Mouse (Mus musculus): ENCODE data around the gene Cd200r1.

Cd200r1 gene

DNA sequence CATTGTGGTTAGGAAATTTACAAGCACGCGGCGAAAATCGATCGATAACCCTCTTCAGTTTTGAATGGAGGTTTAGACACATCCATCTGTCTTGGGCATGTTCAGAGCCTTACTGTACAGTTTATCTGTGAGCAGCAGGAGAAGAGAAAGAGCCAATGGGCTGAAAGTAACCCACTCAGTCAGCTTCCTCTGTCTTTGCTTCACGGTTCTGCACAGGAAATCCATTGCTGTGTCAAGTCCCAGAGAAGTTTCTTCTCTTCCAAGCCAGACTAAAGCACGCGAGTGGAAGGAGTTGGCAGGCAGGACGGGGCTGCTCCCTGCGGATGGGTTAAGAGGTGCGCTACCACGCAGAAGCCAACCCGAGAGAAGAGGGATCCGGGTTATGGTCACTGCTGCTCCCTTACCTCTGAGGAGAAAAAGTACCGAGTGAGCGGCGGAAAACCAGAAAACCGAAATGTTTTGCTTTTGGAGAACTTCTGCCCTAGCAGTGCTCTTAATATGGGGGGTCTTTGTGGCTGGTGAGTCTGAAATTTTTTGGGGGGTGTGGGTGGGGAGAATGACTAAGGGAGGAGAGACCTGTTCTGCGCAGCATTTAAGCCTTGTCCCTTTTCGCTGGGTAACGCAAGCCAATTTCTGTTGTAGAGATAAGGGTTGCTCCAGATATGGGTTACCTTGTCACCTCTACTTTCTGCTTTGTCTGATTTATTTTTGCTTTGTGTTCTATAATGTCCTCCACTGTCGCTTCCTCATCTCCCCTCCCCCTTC lies at the start of gene Cd200r1:
Gene Cd200r1, plus strand, starts transcription at position 182 of the 765 bp plus-strand sequence.
- DNase-seq: no peak

- DNase-seq: peak; percentile 27
Observed at GRCm38 (mm10) chr16:44716305-44717140, 49.0 kb upstream of the Cd200r1 start.

DNA sequence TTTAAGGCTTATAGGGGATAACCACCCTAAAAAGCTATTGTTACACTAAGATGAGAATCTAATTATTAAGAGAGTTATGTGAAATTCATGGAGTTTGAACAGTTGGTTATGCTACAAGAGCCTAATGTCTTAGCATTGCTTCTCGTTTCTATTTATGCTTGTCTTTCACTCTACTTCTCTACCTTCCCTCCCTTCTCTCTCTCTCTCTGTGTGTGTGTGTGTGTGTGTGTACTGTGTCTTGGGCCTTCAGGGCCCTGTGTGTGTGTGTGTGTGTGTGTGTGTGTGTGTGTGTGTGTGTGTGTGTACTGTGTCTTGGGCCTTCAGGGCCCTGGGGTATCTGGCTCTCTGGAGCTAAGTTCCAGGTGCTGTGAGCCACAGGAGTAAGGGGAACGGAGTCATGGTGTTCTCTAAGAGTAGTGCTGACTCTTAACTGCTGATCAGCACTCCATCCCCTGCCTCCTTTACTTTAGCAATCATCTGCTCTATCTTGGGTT lies 48.3 kb upstream of the Cd200r1 start:
- no peak for DNase-seq

DNA sequence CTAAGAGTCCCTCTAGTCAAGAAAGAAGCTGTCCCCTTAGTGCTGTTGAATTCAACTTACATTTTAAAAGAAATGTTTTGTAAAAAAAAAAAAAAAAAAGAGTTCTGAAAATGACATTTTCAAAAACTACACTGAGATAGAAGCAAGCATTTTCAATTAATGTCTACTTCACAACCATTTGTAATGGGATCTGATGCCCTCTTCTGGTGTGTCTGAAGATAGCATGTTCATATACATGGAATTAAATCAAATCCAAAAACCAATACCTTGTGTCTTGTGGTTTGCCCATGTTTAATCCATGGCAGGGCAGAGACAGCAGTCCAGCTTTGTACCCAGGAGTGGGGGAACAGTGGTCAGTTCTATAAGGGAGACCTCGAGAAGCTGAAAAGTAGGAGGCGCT lies 47.7 kb upstream of the Cd200r1 start:
- no peak for DNase-seq

DNA sequence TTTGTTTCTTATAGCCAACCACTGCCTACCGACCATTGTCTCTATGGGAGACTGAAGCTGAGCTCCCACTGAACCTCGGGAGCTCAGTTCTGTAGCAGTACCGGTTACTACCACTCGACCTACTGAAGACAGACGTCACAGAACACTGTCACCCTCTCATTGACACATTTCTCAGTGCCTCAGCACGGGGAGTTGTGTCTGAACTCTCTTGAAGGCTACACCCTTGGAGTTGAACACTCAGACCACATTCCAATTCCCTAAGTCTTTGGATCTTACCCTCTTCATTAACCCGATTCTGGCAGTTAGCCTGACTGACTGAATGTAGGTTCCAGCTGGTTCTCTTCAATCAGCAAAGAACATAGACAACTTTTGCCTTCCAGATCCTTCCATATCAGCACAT lies 46.2 kb upstream of the Cd200r1 start:
- no peak for DNase-seq

DNA sequence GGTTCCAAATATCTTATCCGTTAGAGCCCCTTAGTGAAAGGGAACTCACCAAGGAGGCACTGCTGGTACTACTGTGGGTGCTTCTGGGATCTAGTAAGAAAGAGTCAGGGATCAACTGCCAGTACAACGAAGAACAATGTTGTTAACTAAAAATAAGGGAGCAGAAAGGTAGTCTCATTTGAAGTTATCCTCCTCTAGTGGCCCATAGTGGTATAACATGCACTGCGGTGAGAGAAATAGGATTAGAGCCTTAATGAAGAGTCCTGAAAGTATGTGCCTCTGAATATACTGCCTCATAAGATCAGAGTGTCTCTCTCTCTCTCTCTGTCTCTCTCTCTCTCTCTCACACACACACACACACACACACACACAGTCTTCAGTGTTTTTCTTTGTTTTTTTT lies 45.0 kb upstream of the Cd200r1 start:
- no peak for DNase-seq

GRCm38 (mm10) chr16:44722666-44723065 lies 42.9 kb upstream of the Cd200r1 start:
- no peak for DNase-seq

- peak; percentile 95 for DNase-seq
Observed at GRCm38 (mm10) chr16:44724083-44724787, 41.3 kb upstream of the Cd200r1 start, which contains the start of gene Nepro. Gene Nepro (plus strand): TSS chr16:44724301.

DNA sequence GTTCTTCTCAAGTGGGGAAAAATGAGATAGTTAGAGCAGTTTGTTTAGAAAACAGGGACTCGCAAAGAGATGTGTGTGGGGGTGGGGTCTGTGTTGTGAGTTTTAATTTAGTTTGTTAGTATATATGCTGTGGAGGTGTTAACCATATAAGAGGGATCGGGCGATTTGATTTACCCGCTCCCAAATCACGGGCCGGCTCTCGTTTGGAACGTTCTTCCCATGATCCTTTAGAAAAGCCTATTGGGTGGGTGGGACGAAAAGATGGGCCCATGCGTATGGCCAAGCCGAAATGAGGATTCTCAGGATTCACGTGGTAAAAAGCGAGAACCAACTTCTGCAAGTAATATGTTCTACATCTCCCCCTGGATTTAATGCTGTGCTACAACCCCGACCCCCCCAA lies 40.7 kb upstream of the Cd200r1 start:
- peak; percentile 35 for DNase-seq

DNA sequence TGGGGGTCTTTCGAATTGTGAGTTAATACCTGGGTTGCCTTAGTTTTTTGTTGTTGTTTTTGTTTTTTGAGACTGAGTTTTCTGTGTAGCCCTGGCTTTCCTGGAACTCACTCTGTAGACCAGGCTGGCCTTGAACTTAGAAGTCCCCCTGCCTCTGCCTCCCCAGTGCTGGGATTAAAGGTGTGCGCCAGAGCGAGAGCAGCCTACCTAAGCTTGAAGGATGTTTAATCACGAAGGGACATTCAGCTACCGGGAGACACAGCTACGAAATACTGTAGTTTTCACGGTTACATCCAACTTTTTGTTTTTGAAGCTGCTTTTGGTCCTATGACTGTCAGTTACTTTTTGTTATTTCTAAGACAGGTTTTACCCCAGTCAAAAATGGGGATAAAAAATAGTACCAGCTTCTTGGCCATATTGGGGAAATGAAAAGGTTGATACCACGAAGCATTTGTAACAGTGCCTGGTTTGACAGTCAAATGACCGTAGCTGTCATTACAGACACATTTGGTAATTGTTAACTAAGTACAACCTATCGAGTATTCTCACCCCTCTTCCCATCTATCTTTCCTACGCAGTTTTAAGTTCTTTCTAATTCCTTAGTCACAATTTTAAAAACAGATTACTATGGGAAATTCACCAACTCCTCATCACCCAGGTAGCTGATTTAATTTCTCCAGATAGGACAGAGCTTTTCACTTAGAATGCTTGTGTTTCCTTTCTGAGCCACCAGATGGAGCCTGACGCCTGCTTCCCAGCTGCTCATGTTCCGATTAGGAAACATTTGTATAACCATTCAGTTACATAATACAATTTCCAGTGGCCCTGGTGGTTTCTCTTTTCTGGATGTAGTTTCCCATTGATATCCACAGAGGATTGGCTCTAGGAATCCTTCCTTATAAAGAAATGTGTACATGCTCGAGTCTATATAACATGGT lies 40.0 kb upstream of the Cd200r1 start:
- peak; percentile 87 for DNase-seq

DNA sequence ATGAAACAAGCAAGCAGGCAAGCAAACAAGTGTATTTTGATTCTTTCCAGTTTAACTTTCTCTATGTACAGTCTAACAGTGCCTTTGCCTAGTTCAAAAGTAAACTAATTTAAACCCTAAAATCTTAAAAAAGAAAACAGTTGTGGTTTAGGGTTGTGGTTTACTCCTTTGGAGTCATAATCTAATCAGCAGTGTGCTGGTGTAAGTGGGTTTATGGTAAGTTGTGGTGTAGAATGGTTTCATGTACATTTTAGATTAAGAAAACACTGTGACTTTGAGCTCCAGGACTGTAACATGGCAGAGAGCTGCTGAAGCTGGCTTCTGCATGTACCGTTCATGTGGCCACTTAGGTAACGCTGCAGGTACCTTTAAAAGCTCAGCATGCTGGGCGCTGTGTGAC lies 38.0 kb upstream of the Cd200r1 start:
- DNase-seq: no peak

GRCm38 (mm10) chr16:44734059-44734458 lies 31.5 kb upstream of the Cd200r1 start:
- no peak for DNase-seq

DNA sequence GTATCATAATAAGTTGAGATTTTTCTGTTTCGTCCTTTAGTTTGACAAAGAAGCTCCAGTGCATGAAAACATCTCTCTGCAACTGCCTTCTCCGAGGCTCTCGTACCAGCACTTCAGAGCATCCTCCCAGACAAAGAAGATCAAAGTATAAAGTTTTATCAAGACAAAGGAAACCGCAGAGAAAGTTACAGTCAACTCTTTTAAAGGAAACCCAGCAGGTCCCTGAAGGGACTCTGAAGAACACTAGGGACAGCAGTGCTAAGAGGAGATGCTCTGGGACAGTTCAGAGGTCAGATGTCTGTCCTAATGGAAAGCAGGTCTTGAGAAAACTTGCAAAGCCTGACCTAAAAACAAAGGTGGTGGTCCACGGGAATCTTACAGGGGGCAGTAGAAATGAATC lies 29.9 kb upstream of the Cd200r1 start:
- no peak for DNase-seq

- no peak for DNase-seq
Observed at GRCm38 (mm10) chr16:44736118-44736517, 29.4 kb upstream of the Cd200r1 start.

DNA sequence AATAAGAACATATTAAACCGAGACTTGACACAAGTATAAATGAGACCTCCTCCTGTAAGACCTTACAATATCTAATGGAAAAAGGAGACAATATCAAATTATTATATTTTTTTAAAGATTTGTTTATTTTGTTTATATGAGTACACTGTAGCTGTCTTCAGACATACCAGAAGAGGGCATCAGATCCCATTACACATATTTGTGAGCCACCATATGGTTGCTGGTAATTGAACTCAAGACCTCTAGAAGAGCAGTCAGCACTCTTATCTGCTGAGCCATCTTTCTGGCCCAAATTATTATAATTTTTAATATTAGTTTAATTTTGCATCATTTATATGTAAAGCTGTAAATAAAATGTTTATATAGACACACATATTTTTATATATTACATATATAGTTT lies 22.8 kb upstream of the Cd200r1 start:
- no peak for DNase-seq

DNA sequence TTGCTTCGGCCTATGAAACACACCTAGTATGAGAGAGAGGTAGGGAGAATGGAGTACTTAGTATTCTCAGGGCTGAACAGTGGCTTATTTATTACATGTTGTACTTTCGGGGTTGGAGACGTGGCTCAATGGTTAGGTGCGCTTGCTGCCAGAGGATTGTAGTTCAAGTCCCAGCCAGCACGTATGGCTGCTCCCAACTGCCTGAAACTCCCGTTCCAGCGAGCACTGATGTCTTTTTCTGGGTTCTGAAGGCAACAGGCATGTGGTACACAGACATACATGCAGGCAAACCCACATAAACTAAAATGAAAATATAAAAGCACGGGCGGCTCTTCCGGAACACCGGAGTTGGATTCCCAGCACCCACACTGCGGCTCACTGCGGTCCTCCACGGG lies 20.1 kb upstream of the Cd200r1 start:
- no peak for DNase-seq

DNA sequence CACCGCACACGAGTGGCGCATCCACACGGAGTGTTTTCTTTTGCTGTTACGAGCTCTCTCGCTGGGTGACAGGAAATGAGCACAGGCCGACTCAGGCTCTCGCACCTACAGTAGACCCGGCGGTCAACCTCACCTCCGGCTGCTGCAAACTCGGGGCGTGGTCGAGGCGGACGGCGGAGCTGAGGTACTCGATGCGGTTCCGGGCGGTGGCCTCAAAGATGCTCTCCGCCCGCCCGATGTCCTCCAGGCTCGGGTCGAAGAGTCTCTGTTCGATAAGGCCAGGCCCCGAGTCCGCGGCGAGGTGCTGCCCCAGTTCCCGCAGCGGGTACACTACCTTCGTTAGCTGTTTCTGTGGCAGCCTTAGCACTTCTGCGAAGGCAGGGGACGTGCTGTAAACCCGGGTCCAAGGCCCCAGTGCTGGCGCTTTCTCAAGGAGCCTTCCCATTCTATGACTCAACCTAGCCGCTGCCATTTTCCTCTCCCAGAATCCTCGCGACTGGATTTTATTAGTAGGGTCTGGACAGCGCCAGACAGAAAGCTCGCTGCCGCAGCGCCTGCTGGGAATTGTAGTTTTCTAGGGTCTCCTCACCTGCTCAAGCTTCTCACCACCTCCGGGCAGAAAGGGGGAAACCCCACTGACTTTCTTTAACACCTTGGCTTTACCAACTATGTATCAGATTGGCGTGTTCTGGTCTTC lies 19.5 kb upstream of the Cd200r1 start, which contains the start of gene Gtpbp8:
Gene Gtpbp8, minus strand, starts transcription at position 498 of the 697 bp plus-strand sequence.
- DNase-seq: peak; percentile 92

- no peak for DNase-seq
Observed at GRCm38 (mm10) chr16:44748007-44748406, 17.5 kb upstream of the Cd200r1 start.

DNA sequence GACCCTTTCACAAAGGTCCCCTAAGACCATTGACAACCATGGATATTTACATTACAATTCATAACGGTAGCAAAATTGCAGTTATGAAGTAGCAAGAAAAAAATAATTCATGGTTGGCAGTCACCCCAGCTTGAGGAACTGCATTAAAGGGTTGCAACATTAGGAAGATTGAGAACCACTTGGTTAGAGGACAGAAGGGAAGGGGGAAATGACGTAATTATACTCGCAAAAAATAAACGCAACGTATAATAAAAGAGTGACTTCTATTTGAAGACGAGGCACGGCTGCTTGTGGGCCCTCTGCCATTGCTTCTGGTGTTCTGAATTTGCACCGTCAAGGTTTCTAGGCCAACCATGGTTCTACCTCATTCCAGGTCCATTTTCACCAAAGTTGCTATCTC lies 7.8 kb upstream of the Cd200r1 start:
- DNase-seq: no peak

GRCm38 (mm10) chr16:44761811-44762210 lies 3.7 kb upstream of the Cd200r1 start:
- no peak for DNase-seq

DNA sequence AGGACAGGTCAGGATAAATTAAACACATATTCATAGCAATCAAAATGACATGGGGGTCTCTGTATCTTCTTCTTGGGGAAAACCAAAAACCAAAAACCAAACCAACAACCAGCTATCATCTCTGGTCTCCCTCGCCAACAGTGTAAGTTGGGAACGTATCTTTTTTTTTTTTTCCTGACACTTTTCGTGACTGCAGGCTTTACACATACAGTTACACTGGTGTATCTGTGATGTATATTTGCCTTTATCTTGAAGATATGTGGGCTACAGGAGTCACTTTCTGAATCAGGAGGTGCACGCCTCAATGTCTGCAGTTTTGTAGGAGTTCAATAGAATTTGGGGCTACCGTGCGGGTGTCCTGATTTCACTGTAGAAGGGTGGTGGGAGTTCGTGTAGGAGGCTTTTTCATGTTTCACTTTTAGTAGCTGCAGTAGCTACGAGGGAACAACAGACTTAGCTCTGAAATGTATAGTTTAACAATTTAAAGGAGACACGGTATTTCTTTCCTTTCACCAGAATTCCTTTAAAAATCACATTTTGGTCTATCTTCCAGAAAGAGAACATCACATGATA lies 870 bp downstream of the Cd200r1 start:
- peak; percentile 44 for DNase-seq
